Mouse (Mus musculus) brain, embryonic 14.5 days (tissue): ENCODE measurements around the gene Ms4a15.

ENCODE experiments used
- CTCF ChIP-seq: fragments of 200-500 bp; IDR thresholded peaks from 2 replicates; pipeline ENCODE4 v1.5.1; 2012; ENCODE audit warnings: inconsistent platforms, mild to moderate bottlenecking, moderate library complexity, borderline replicate concordance; ENCODE audit not compliant: insufficient read depth, insufficient read length; ENCODE audit errors: extremely low read depth
- POLR2A ChIP-seq: fragments of 200-500 bp; IDR thresholded peaks from 2 replicates; pipeline ENCODE4 v1.6.1; 2012; ENCODE audit warnings: mild to moderate bottlenecking, inconsistent platforms, borderline replicate concordance; ENCODE audit not compliant: poor library complexity, insufficient read depth, insufficient read length, severe bottlenecking; ENCODE audit errors: extremely low read depth

DNA sequence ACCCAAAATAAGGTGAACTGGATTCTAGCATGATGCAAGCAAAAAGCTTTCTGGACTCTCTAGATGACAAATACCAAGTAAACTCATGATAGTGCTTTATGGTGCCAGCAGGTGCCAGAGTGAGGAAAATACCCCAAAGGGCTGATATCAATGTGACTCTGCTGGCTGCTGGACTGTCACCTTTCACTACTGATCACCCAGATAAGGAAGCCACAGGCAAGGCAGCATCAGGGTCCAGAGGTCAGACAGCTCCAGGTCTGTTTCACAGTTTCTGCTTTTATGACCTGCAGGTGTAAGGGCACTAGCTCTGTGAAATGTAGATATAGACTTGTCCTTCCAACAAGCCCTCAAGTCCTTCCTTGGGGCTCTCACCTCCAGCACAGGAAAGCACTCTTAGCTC is 22.4 kb upstream of the Ms4a15 start:
- TF ChIP-seq POLR2A (no peak), CTCF (no peak)
